Mouse (Mus musculus): ENCODE data around the gene Cyp2d22. TPM values are rescaled to one million over a fixed set of nuclear protein-coding genes. Genes with fewer than 3 reads are reported as not detected.
"Not testable (repeated sequence)": the region's sequence is repeated elsewhere in the genome, so short reads cannot be mapped to it uniquely, and the experiment has no call there.

The Cyp2d22 gene
- total RNA-seq (2021), result 10 to 100 TPM; 11.6 to 12.4 TPM
- long read RNA-seq, experiment 1, partial matches to known transcripts, result 1 of 5 reads
- long read RNA-seq, experiment 1, other reads (novel, unspliced or antisense), result 4 of 5 reads
- long read RNA-seq, experiment 2, partial matches to known transcripts, result 2 of 5 reads
- long read RNA-seq, experiment 2, other reads (novel, unspliced or antisense), result 3 of 5 reads

DNA sequence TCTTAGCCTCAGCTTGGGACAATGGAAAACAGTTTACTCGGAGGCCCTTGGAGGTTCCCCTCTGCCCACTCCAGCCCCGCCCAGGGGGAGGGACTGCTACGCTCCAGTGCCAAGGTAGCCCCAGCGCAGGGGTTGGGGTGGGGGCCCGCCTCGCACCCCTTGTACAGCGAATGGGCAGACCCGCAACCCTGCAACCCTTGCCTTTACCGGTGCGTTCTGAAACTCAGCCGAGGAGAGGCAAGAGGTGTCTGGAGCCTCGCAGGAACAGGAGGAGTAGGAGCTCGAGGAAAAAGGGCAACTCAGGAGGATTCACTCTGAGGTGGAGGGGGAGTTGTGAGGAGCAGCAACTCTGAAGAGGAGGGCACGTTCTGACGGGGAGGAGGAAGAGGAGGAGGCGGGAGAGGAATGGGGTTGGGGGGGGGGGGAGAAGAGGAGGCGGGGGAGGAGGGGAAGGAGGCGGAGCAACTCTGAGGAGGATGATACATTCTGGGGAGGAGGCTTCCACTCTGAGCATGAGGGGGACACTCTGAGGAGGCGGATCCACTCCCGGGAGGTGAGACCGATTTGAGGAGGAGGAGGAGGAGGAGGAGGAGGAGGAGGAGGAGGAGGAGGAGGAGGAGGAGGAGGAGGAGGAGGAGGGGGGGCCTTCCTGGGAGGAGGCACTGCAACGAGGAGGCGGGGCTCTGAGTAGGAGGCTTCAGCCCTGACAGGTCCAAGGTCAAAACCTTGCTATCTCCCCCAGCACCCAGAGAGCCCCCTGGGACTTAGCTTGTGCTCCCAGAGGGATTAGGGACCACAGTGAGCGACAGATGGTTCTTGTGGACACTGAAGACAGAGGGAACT, at the start of gene Cyp2d22:
TSS of gene Cyp2d22 (minus strand) at position 390 of the 843 bp plus-strand sequence.
- peak; percentile 60 for DNase-seq (ENCODE audit: low spot score)

GRCm38 (mm10) chr15:82423471-82423870, 43.4 kb upstream of the Cyp2d22 start:
- DNase-seq (ENCODE audit: low spot score), result no peak

GRCm38 (mm10) chr15:82422935-82423334, 42.9 kb upstream of the Cyp2d22 start:
- DNase-seq (ENCODE audit: low spot score), result no peak

GRCm38 (mm10) chr15:82418616-82419015, 38.6 kb upstream of the Cyp2d22 start:
- no peak for DNase-seq (ENCODE audit: low spot score)

DNA sequence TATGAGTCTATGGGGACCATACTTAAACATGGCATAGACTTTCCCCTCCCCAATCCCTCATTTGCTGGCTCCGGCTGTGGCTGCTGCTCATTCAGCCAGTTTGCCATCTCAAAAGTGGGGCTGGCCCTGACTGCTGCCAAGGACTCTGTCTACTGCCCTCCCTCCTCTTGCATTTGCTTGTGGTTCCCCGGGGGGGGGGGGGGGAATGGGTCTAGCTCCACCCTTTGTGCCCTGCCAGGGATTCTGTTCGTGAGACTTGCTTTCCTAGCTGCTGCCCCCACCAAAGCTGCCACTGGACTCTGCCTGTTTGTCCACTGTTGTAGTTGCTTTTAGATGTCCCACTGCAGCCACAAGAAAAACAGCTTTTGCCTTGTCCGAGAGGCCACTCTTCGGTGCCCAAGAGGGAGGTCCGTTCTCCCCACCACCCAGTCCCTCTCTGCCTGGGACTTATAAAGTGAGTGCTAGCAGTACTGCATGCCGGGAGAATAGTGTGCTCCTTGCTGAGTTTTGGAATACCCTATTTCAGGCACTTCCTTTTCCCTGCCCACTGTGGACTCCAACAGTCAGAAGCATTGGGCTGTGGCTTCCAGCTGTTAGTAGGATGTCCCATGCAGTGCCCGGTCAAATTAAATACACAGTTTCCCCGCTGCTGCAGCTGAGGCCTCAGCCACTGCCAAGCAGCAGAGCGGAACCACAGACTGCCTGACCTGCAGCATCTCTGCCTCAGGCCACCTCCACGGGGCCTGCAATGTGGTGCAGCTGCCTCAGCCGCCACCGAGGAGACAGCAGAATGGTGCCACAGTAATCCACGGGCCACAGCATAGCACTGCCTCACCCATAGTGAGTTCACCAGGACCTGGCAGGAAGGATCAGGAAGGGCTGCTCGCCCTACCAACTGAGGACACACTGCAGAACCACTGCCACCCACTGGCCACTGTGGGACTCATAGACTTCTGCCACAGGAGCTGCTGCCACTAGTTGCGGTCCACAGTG, 37.0 kb upstream of the Cyp2d22 start:
- DNase-seq (ENCODE audit: low spot score), result peak; percentile 89

GRCm38 (mm10) chr15:82407536-82407935, 27.5 kb upstream of the Cyp2d22 start:
- DNase-seq (ENCODE audit: low spot score), result no peak

DNA sequence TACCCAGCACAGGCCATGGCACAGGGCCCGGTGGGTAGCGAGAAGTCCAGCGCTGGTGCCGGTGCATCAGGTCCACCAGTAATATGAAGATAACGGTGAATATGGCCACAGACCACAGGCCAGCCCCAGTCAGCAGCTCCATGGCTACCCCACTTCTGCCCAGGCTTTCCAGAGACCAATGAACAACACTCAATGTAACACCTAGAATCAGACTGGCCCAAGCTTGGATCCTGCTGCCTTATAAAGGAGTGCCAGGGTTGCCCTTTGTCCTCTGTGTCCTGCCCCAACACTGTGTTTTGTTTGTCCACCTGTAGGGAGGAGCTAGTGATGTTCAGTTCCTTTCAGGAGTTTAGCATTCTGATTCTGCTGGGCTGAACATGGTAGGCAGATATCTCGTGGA, 26.9 kb upstream of the Cyp2d22 start, which contains the start of gene Cyp2d10:
TSS of gene Cyp2d10 (minus strand) at position 215 of the 400 bp plus-strand sequence.
- no peak for DNase-seq (ENCODE audit: low spot score)

- no peak for DNase-seq (ENCODE audit: low spot score)
These were observed 24.1 kb upstream of the Cyp2d22 start for GRCm38 (mm10) chr15:82404163-82404562.

GRCm38 (mm10) chr15:82403606-82404005, 23.5 kb upstream of the Cyp2d22 start:
- DNase-seq (ENCODE audit: low spot score), result no peak

GRCm38 (mm10) chr15:82402741-82403140, 22.7 kb upstream of the Cyp2d22 start:
- no peak for DNase-seq (ENCODE audit: low spot score)

- DNase-seq (ENCODE audit: low spot score), result no peak
These were observed 22.0 kb upstream of the Cyp2d22 start for GRCm38 (mm10) chr15:82402106-82402505.

DNA sequence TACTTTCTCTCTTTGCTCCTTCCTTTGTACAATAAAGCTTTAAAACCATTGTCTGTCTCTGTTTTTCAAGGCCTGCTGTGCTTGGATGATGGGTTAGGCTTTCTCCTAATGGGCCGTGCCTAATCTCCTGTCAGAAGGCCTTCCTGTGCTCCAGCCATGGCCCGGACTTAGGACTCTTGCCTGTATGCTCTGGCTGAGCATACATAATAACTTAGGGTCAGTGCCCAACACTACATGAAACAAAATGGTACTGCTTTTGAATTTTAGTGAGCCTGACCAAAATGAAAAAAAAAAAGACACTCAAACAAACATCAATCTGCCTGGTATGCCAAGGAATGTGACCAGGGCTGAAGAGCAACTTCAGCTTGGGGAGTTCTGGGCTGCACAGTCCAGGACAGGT, 21.5 kb upstream of the Cyp2d22 start:
- no peak for DNase-seq (ENCODE audit: low spot score)

DNA sequence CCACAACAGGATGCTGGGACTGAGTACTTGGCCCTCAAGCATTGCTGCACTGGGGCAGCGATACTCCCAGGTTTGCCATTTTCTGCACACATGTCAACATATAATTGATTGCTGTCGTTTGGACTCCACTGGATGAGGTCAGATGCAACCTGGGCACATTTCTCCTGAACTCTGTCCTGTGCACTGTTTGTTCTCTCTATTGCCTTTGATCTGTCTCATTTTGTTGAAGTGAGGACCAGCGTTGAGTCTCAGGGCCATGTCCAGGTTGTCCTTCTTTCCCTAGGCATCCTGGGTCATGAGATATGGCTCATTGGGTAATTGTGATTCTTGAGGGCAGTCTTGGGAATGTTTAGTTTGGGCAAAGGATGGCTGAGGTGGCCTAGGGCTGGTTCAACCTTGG, 15.9 kb upstream of the Cyp2d22 start:
- DNase-seq (ENCODE audit: low spot score), result not testable (repeated sequence)

GRCm38 (mm10) chr15:82393922-82394321, 13.9 kb upstream of the Cyp2d22 start, which contains the start of gene Cyp2d11:
Gene Cyp2d11 (minus strand): TSS chr15:82394022.
- DNase-seq (ENCODE audit: low spot score), result not testable (repeated sequence)

DNA sequence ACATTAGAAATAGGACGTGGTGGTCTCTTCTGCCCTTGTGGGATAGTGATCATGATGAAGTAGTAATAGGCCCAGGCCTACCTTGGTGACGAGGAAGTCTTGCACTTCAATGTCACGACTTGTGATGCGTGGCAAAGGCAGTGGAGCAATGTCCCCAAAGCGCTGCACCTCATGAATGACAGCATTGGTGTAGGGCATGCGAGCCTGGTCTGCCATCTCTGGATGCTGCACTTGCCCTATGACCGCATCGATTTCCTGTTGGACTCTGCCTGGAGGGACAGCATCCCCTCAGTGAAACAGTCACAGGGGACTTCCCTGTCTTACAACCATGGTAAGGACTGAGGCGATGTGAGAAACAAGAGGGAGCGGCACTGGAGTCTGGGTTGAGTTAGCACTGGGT, 9.9 kb upstream of the Cyp2d22 start:
- DNase-seq (ENCODE audit: low spot score), result not testable (repeated sequence)

DNA sequence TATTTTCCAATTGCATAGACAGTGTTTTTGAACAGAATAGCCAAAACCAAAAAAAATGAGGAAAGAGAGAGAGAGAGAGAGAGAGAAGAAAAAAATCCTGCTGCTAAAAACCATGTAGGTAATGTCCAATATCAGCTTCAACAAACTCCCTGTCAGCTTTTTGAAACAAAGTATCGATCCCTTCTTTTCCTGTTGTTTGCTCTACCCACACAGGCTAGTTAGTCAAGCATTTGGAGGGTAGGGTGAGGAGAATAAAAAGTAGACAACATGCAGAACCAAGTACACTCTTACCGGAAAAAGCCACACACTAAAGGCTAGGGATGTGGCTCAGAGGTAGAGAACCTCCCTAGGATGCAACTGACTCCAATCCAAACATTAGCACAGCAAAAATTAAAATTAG, 5.7 kb upstream of the Cyp2d22 start:
- DNase-seq (ENCODE audit: low spot score), result no peak

- DNase-seq (ENCODE audit: low spot score), result no peak
These were observed 2.4 kb upstream of the Cyp2d22 start for GRCm38 (mm10) chr15:82382441-82382840.

DNA sequence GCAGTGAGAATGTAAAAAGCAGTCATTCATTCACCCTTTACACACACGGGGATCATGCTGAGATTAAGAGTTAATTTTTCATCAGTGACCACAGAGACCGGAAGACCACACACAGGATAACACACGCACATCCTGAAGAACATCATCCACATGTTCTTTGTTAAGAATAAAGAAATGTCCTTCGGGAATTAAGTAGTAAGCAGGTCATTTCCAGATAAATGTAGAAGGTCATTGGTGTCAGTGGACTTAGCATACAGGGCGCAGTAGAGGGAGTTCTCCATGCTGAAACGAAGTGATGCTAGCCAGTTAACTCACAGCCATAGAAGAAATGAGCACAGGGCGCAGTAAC, 628 bp upstream of the Cyp2d22 start:
- no peak for DNase-seq (ENCODE audit: low spot score)

GRCm38 (mm10) chr15:82379511-82379870, 569 bp downstream of the Cyp2d22 start:
- DNase-seq (ENCODE audit: low spot score), result no peak

GRCm38 (mm10) chr15:82378261-82379180, 1.5 kb downstream of the Cyp2d22 start:
- no peak for DNase-seq (ENCODE audit: low spot score)

GRCm38 (mm10) chr15:82377701-82378100, 2.4 kb downstream of the Cyp2d22 start:
- DNase-seq (ENCODE audit: low spot score), result no peak

All from gastrocnemius, adult 18-20 months (tissue).